Mouse (Mus musculus): Measurements from ENCODE around the gene Rdh14. TPM values are rescaled to one million over a fixed set of nuclear protein-coding genes. Genes with fewer than 3 reads are reported as not detected.

Rdh14 gene
- total RNA-seq, 2 experiments from 2014 or later, result 35.8 to 39.7 TPM

DNA sequence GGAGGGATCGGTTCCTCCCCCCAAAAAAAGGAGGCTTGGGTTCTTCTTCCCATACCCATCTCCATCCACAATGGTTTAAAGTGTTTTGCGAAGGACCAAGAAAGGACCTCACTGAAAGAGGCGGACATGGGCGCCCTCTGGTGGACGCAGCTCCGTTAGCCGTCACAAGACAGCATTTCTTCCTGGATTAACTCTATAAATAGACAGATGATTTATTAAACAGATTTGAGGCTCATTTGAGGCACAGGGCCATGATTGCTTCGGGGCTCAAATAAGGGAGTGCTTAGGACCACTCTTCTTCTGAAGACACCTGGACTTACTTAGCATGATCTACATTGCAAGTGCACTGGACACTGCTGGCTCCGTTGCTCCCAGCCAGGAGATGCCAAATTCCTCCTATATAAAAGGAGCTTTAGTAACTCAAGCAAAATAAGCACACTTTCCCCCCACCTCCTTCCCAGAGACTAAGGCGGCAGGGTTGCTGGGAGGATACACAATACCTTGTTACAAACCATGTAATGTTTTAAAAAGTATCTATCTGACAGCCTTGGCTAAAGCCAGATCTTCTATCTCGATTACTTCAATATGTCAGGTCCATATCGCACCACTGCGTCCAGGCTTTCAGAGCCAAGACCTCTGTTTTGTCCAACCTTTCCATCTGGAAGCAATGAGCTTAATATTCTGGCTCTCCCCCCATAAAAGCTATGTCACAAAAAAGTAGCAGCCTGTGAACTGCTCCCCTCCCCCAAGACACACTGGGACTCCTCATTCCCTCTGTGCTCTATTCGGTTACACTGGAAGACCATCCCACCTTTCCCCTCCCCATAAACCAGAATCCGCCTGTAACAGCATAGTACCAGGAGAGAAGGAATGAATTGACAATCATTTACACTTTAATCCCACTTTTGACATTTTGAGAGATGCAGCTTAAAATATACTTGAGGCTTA lies 47.8 kb downstream of the Rdh14 start:
- H3K4me3 ChIP-seq, result no peak overlapping the region
- TF ChIP-seq CTCF (conservative IDR thresholded peaks at IDR 0.05), result peak; percentile 92
- peak; percentile 66 to 89 for DNase-seq (ENCODE audit: low spot score in 2 of 2)
- no peak overlapping the region for H3K27ac ChIP-seq

DNA sequence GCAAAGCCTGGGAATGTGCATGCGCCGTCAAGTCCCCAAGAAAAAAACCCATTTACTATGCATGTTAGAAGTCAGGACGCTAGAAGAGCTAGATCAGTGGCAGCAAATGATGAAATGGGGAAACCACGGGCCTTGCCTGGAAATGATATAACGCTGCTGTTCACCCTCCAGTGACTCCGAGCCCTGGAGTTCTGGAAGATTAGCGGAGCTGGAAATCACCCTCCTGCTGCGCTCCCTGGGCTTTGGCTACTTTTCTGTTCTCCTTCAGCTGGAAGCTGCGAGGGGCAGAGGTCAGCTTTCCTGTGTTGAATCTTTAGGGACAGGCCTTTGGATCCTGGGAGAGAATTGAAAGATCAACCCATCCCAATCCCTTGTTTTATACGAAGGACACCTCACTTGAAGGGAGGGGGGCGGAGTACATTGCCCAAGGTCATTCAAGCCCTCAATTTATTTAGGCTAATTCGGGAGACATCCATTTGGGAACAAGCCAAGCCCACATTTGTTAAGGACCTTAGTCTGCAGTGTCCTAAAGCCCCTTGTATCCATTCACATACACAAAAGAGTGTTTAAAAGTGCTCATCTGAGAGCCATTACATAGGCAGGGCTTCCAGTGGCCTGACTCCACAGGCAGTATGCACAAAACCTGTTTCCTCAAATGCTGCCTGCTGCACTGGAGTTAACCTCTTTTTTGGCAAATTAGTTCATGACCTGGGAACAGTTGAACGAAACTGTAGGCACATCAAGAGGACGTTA lies 49.1 kb downstream of the Rdh14 start:
- H3K4me3 ChIP-seq, result no peak overlapping the region
- H3K27ac ChIP-seq, result no peak overlapping the region
- no peak for DNase-seq (ENCODE audit: low spot score in 2 of 2)
- TF ChIP-seq CTCF (conservative IDR thresholded peaks at IDR 0.05), result no peak

Other genes with a start within 250 kb of the Rdh14 start
- not detected for gene Nt5c1b, start 20.8 kb upstream of the Rdh14 start, total RNA-seq (2021)